Mouse (Mus musculus) retina, embryonic 14.5 days (tissue): ENCODE results near the gene Fndc3b.
"Not testable (repeated sequence)": the region's sequence is repeated elsewhere in the genome, so short reads cannot be mapped to it uniquely, and the experiment has no call there.

Experiments used
- DNase-seq: peaks from one replicate; pipeline ENCODE4 v3.0.0-alpha.2; 2015; ENCODE audit warnings: low spot score

Fndc3b gene

DNA sequence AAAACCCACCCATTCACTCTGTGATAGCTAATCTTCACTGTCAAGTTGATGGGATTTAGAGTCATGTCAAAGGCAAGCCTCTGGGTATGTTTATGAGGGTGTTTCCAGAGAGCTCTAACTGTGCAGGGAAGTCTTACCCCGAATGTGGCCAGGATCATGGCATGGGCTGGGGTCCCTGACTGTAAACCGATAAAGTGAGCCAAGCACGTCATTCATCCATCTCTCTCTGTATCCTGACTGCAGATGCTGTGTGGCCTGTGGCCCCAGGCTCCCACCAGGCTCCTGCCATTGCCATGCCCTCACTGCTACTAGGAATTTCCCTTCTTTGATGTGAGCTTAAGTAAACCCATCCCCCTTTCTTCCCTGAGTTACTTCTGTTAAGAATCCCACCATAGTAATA lies 297.5 kb downstream of the Fndc3b start:
- DNase-seq: no peak

DNA sequence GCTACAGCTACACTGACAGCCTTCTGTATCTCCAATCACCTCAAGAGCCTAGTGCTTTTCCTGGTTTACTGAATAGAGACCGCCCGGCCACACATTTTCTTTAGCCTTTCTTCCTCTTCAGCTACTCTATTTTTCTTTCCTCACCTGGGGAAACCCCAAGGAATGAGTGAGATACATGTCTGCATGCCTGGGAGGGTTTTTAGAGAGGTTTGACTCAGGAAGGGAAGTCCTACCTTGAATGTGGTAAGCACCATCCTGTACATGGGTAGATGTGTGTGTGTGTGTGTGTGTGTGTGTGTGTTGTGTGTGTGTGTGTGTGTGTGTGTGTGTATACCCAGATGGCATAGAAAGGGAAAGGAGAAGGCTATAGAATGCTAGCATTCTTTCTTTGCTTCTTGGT lies 299.8 kb downstream of the Fndc3b start:
- no peak for DNase-seq

DNA sequence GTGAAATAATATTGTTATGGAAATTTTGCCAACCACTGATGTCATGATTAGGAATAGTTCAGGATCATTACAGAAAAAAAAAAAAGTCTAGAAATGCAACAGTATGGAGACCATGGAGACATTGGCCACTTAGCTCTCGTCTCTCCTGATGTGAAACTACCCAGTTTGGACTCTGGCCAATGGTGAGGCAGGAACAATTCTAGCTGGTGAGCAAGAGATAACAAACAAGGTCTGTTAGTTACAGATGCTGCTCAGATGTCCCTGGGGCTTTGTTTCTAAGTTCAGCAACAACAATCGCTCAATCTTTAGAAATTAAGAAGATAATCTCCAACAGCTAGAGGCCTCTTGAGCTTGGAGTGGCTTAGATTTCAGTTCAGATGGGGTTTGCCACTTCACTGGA lies 302.5 kb downstream of the Fndc3b start:
- DNase-seq: no peak

DNA sequence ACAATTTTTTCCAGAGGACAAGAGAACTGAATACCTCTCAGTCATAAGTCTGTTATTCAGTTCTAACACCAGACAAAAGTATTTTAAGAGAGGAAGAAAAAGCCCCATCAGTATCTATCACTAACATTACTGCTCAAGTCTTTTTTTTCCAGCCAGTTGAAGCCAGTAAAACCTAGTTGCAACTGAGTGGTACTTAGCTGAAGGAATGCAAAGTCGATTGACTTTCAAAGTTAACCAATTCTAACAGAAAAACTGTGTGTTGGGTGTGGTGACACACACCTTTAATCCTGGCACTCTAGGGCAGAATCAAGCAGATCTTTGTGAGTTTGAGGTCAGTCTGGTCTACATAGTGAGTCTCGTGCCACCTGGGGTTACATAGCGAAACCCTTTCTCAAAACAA lies 304.7 kb downstream of the Fndc3b start:
- DNase-seq: no peak

DNA sequence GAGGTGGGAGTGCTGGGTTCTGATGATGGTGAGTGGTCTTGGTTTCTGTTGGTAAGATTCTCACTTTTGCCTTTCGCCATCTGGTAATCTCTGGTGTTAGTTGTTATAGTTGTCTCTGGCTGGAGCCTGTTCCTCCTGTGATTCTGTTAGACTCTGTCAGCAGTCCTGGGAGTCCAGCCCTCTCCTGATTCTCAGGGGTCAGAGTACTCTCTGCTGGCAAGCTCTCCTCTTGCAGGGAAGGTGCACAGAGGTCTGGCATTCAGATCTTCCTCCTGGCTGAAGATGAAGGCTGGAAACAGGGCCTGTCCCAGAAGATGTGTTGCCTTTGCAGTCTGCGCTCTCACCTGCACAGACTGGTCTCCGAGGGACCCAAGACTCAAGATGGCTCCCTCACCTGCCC lies 310.1 kb downstream of the Fndc3b start:
- not testable (repeated sequence) for DNase-seq

DNA sequence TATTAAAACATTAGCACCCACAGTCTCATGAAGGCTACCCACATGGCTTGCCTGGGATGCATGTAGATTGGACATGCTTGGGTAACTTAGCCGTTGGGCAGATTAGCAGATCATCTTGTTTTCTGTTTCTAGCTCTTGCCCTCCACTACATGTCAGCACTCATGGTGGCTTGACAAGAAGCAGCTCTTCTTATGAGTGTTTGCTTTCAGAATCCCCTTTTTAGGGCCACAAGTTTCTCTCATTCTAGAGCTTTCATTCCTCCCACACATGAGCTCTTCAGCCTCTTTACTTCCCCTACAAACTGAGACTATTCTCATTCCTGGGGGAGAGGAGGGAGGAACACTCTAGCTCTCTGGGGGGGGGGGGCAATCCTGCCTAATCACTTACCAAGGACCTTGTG lies 321.2 kb downstream of the Fndc3b start:
- no peak for DNase-seq

DNA sequence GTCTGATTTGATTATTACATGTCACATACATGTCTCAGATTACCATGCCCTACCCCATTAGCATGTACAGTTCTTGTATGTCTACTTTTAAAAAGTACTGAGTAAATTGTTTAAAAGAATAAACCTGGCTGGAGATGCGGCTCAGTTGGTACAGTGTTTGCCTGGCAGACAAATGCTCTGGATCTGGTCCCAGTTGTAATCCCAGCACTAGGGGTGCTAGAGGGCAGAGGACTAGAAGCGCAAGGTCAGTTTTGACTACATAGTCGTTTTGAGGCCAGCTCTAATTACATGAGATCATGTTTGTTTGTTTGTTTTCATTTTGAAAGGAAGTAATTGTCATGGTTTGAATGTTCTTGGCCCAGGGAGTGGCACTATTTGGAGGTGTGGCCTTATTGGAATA lies 326.3 kb downstream of the Fndc3b start:
- DNase-seq: no peak

DNA sequence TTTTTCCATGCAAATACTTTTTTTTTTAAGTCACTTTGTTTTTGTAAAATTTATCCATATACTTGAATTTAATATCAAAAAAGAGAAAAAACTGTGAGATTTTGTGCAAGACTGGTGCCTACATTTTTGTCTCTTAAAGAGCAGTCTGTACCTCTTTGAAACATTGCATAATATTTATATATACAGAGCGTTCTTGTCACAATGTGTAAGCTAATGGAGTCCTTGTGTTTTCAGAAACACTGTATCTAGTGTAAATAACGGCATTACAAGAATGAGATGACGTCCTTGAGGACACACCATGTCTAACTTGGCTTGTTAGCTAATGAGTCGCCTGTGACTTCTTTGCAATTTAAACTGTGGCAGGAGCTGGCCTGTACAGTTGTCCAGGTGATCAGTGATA lies 333.2 kb downstream of the Fndc3b start:
- no peak for DNase-seq

DNA sequence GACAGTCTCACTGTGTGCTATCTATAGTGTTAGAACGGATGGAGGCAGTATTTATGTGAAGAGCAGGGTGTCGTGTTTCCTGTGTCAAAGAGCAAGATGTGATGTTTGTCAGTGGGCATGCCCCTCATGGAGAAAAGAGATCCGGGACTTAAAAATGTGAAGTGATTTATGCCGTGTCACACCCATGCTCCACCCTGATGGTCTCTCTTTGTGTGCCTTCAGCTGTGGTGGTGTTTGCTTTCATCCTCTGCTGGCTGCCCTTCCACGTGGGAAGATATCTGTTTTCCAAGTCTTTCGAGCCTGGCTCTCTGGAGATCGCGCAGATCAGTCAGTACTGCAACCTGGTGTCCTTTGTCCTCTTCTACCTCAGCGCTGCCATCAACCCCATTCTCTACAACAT lies 336.7 kb downstream of the Fndc3b start:
- DNase-seq: no peak

DNA sequence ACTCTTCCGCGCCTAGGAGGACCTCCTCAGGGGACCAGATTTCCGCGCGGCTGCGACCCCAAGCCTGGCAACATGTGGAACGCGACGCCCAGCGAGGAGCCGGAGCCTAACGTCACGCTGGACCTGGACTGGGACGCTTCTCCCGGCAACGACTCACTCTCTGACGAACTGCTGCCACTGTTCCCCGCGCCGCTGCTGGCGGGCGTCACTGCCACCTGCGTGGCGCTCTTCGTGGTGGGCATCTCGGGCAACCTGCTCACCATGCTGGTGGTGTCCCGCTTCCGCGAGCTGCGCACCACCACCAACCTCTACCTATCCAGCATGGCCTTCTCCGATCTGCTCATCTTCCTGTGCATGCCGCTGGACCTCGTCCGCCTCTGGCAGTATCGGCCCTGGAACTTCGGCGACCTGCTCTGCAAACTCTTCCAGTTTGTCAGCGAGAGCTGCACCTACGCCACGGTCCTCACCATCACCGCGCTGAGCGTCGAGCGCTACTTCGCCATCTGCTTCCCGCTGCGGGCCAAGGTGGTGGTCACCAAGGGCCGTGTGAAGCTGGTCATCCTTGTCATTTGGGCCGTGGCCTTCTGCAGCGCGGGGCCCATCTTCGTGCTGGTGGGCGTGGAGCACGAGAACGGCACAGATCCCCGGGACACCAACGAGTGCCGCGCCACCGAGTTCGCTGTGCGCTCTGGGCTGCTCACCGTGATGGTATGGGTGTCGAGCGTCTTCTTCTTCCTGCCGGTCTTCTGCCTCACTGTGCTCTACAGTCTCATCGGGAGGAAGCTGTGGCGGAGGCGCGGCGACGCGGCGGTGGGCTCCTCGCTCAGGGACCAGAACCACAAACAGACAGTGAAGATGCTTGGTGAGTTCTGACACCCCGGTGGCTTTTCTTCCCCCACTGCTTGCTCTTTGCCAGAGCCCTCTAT lies 339.1 kb downstream of the Fndc3b start:
- peak; percentile 27 for DNase-seq

DNA sequence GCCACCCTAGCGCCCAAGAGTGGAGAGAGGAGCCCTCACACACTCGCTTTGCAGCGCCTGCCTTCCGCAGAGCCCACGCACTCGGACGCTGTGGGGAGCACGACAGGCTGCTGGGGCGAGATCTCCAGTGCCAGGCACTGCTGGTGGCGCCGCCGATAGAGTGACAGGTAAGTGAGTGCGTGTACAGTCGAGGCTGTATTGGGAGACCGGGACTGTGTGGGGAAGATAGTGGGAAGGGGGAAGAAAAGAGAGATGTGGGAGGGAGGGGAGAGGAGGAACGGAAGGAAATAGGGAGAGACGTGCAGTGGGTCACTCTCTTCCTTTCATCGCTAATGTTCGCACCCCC lies 339.9 kb downstream of the Fndc3b start, which contains the start of gene Ghsr:
Gene Ghsr, plus strand, starts transcription at position 76 of the 346 bp plus-strand sequence.
- peak; percentile 34 for DNase-seq

DNA sequence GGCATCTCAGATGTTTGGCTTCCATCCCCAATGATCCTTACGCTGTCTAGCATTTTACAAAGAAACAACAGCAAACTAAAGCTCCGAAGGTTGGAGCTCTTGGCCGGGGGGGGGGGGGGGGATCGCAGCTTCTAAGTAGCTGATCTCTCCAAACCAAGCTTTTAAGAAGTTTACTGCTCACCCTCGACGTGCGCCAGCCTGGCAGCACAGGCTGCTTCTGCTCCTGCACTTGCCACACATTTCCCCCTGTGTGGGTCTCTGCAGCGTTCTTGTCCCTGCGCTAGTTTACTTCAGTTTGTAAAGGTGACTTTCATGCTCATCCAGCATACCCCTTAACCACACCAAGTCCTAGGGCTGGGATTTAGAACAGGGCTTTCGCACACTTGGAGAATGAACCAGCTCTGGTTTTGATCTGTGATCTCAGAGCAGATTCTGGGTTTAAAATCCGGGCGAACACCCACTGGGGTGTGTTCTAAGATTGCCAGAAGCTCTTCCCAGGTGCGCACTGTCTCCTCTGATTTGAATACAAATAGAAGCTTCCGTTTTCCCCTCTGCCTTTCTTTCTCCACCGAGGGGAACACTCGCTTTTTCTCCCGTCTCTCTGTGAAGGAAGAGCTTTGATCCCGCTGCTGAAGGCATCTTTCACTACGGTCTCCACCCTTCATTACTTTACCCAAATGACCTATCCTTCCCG lies 340.4 kb downstream of the Fndc3b start:
- no peak for DNase-seq

DNA sequence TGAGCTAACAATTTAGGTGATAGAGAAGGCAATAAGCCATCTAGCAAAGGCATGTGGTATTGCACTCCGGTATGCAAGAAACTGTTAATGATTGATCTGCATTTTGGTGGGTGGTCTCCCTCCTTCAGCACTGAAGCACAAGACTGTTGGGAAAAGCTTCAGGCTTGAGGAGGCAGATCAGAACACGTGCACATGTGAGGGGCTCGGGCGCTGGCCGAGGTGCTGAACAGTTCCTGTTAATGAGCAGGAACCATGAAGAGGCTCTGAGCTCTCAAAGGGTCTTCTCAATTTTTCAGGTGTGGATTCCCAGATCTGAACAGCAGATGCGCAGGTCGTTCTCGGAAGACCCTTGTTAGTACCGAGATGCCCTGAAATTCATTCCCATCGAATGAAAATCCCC lies 341.0 kb downstream of the Fndc3b start:
- DNase-seq: peak; percentile 76
